Mouse (Mus musculus): ENCODE measurements around the gene Rab39b.

Rab39b gene

GRCm38 (mm10) chrX:75577582-75578324 is at the start of gene Rab39b:
Gene Rab39b, minus strand, starts transcription at chrX:75578231.
- no peak for DNase-seq (ENCODE audit: low spot score in 2 of 2)

GRCm38 (mm10) chrX:75578539-75578938 is 508 bp upstream of the Rab39b start:
- no peak for DNase-seq (ENCODE audit: low spot score in 2 of 2)
